Mouse (Mus musculus) CH12.LX (cell line): ENCODE data around the gene Gpr137. TPM values are rescaled to one million over a fixed set of nuclear protein-coding genes. Genes with fewer than 3 reads are reported as not detected.

Source experiments
- DNase-seq: peaks from one replicate; pipeline ENCODE4 v3.0.0-alpha.2; 2013; ENCODE audit errors: extremely low read depth
- H3K27ac ChIP-seq: 2 replicates; pipeline ENCODE4 v1.5.1; 2012; ENCODE audit warnings: low read depth, mild to moderate bottlenecking, control low read depth, moderate library complexity; ENCODE audit not compliant: insufficient read depth
- H3K27me3 ChIP-seq: replicated peaks from 2 replicates; pipeline ENCODE3; 2012; ENCODE audit warnings: inconsistent platforms
- H3K36me3 ChIP-seq, 2 experiments: replicated peaks in 1 of 2; 2 replicates each; pipeline versions ENCODE3 to v1.6.1; 2012; ENCODE audit warnings: inconsistent platforms in 1 of 2, low read length in 1 of 2, mild to moderate bottlenecking in 1 of 2, mixed read lengths in 1 of 2, moderate library complexity in 1 of 2; ENCODE audit not compliant: control insufficient read depth in 1 of 2, insufficient read depth in 1 of 2
- H3K4me1 ChIP-seq, 2 experiments: 2 replicates each; pipeline ENCODE4 v1.6.1; 2012; ENCODE audit warnings: inconsistent platforms in 1 of 2, moderate library complexity in 1 of 2; ENCODE audit not compliant: insufficient read depth in 2 of 2, control insufficient read depth in 1 of 2
- H3K4me2 ChIP-seq: 2 replicates; pipeline ENCODE4 v1.6.1; 2012; ENCODE audit warnings: low read depth, mild to moderate bottlenecking, control low read depth; ENCODE audit not compliant: poor library complexity, insufficient read depth, severe bottlenecking
- H3K4me3 ChIP-seq, 3 experiments: fragments of 150-350 bp in 1 of 3; sonication (generic) in 1 of 3; replicated peaks in 1 of 3; 2 replicates each; pipeline versions ENCODE3 to v1.5.1; 2011 to 2012; ENCODE audit warnings: low read depth in 2 of 3, low read length in 2 of 3, mild to moderate bottlenecking in 2 of 3, moderate library complexity in 2 of 3, control low read depth in 1 of 3, improper control_type of control experiment in 1 of 3, inconsistent platforms in 1 of 3, mixed read lengths in 1 of 3; ENCODE audit not compliant: poor library complexity in 1 of 3
- H3K79me2 ChIP-seq: replicated peaks from 2 replicates; pipeline ENCODE4 v1.6.1; 2012; ENCODE audit warnings: mild to moderate bottlenecking, moderate library complexity; ENCODE audit not compliant: control insufficient read depth, poor library complexity, insufficient read depth, severe bottlenecking; ENCODE audit errors: extremely low read depth
- H3K9ac ChIP-seq: 2 replicates; pipeline ENCODE4 v1.6.1; 2012; ENCODE audit warnings: low read depth, mild to moderate bottlenecking, control low read depth, moderate library complexity; ENCODE audit not compliant: insufficient read depth
- H3K9me3 ChIP-seq: replicated peaks from 2 replicates; pipeline ENCODE3; 2012; ENCODE audit warnings: low read length, inconsistent platforms, mixed read lengths
- CHD1 ChIP-seq: IDR thresholded peaks from 2 replicates; pipeline ENCODE4 v1.6.1; 2012; ENCODE audit warnings: low read depth, low read length, improper control_type of control experiment, inconsistent platforms
- CHD2 ChIP-seq: IDR thresholded peaks from 2 replicates; pipeline ENCODE4 v1.6.1; 2011; ENCODE audit warnings: low read length, improper control_type of control experiment
- CTCF ChIP-seq, 2 experiments: IDR thresholded peaks in 1 of 2; conservative IDR thresholded peaks in 1 of 2; 2 replicates each; pipeline ENCODE4 v1.5.1; 2011 to 2012; ENCODE audit warnings: low read depth in 2 of 2, low read length in 2 of 2, improper control_type of control experiment in 1 of 2, inconsistent platforms in 1 of 2, mild to moderate bottlenecking in 1 of 2, moderate library complexity in 1 of 2
- HCFC1 ChIP-seq: IDR thresholded peaks from 2 replicates; pipeline ENCODE4 v1.6.1; 2012; ENCODE audit warnings: low read depth, mild to moderate bottlenecking, inconsistent platforms, low read length, improper control_type of control experiment
- JUND ChIP-seq: conservative IDR thresholded peaks from 2 replicates; pipeline ENCODE4 v1.6.1; 2011; ENCODE audit warnings: low read depth, low read length, improper control_type of control experiment
- MAZ ChIP-seq: IDR thresholded peaks from 2 replicates; pipeline ENCODE4 v1.6.1; 2012; ENCODE audit warnings: low read depth, mild to moderate bottlenecking, inconsistent platforms, low read length, improper control_type of control experiment, moderate library complexity
- MEF2A ChIP-seq: IDR thresholded peaks from 2 replicates; pipeline ENCODE4 v1.6.1; 2014; ENCODE audit warnings: low read depth, mild to moderate bottlenecking, inconsistent platforms, low read length, improper control_type of control experiment, borderline replicate concordance
- MXI1 ChIP-seq: IDR thresholded peaks from 2 replicates; pipeline ENCODE4 v1.6.1; 2011; ENCODE audit warnings: mild to moderate bottlenecking, low read depth, low read length, improper control_type of control experiment
- MYC ChIP-seq: IDR thresholded peaks from 2 replicates; pipeline ENCODE4 v1.6.1; 2011; ENCODE audit warnings: low read depth, mild to moderate bottlenecking, improper control_type of control experiment, low read length
- NELFE ChIP-seq: IDR thresholded peaks from 2 replicates; pipeline ENCODE4 v1.6.1; 2011; ENCODE audit warnings: low read depth, low read length, improper control_type of control experiment
- NRF1 ChIP-seq: IDR thresholded peaks from 2 replicates; pipeline ENCODE4 v1.6.1; 2014; ENCODE audit warnings: low read depth, mild to moderate bottlenecking, inconsistent platforms, low read length, improper control_type of control experiment, moderate library complexity
- POLR2A ChIP-seq: IDR thresholded peaks from 2 replicates; pipeline ENCODE4 v1.6.1; 2011; ENCODE audit warnings: low read depth, mild to moderate bottlenecking, improper control_type of control experiment, low read length
- POLR2AphosphoS2 ChIP-seq: IDR thresholded peaks from 2 replicates; pipeline ENCODE4 v1.6.1; 2011; ENCODE audit warnings: low read depth, low read length, improper control_type of control experiment
- RAD21 ChIP-seq: IDR thresholded peaks from 2 replicates; pipeline ENCODE4 v1.6.1; 2011; ENCODE audit warnings: low read depth, mild to moderate bottlenecking, low read length, improper control_type of control experiment, moderate library complexity
- SIN3A ChIP-seq: IDR thresholded peaks from 2 replicates; pipeline ENCODE4 v1.6.1; 2012; ENCODE audit warnings: low read length, improper control_type of control experiment, inconsistent platforms
- TBP ChIP-seq: conservative IDR thresholded peaks from 2 replicates; pipeline ENCODE4 v1.6.1; 2011; ENCODE audit warnings: low read depth, low read length, improper control_type of control experiment
- TCF12 ChIP-seq: IDR thresholded peaks from 2 replicates; pipeline ENCODE4 v1.6.1; 2014; ENCODE audit warnings: low read depth, mild to moderate bottlenecking, inconsistent platforms, low read length, improper control_type of control experiment
- UBTF ChIP-seq: IDR thresholded peaks from 2 replicates; pipeline ENCODE4 v1.6.1; 2012; ENCODE audit warnings: low read depth, mild to moderate bottlenecking, inconsistent platforms, low read length, improper control_type of control experiment, moderate library complexity
- USF1 ChIP-seq: IDR thresholded peaks from 2 replicates; pipeline ENCODE4 v1.6.1; 2014; ENCODE audit warnings: low read depth, mild to moderate bottlenecking, inconsistent platforms, low read length, improper control_type of control experiment
- ZC3H11A ChIP-seq: IDR thresholded peaks from 2 replicates; pipeline ENCODE4 v1.6.1; 2012; ENCODE audit warnings: low read depth, mild to moderate bottlenecking, inconsistent platforms, low read length, improper control_type of control experiment
- ZNF384 ChIP-seq: IDR thresholded peaks from 2 replicates; pipeline ENCODE4 v1.6.1; 2012; ENCODE audit warnings: low read depth, low read length, improper control_type of control experiment, inconsistent platforms
- dilution Hi-C: fragments of 300-500 bp; cut with MboI; formaldehyde crosslinking; loops from 2 replicates; pipeline ENCODE4 v1.14.3; 2020; ENCODE audit warnings: low sequenced_read_pairs; ENCODE audit not compliant: extremely low pct_unique_long_range_greater_than_20kb, extremely low pct_ligation_motif_present
- in situ Hi-C: fragments of 300-500 bp; cut with MboI; formaldehyde crosslinking; loops from 3 replicates; pipeline ENCODE4 v1.14.3; 2019; ENCODE audit warnings: low sequenced_read_pairs, low pct_ligation_motif_present, low pct_unique_long_range_greater_than_20kb, mixed read lengths
- polyA plus RNA-seq: library from polyadenylated mRNA; unstranded; fragments of >175 nt; gene quantifications from 2 replicates; pipeline ENCODE4 v1.2.1, GENCODE M21; 2012; ENCODE audit warnings: low read depth; ENCODE audit not compliant: insufficient read length
- total RNA-seq, 2 experiments: library from RNA; depleted of rRNA; stranded (reverse); fragments of 300-350 nt in 1 of 2; fragments of >200 nt in 1 of 2; gene quantifications; 2 replicates each; pipeline ENCODE4 v1.2.3; 2012 to 2014

Gene Gpr137
- total and polyA plus RNA-seq, 3 experiments, result 8.8 to 18.1 (median 14.4) TPM

GRCm38 (mm10) chr19:6914540-6914939 is 27.7 kb downstream of the Gpr137 start:
- peaks cover 31 to 74% of the 10 kb centered on the region in 2 experiments for H3K36me3 ChIP-seq
- TF ChIP-seq MAZ (no peak), TCF12 (no peak), TBP (no peak), USF1 (no peak), ZNF384 (no peak), CHD1 (no peak), NRF1 (no peak), JUND (no peak)
- TF ChIP-seq, all 38 proteins: peak for 0
- dilution Hi-C loops (no loop called here), in situ Hi-C loops (no loop called here)
- Histone ChIP-seq H3K4me2 (no peak overlapping the region), H3K9me3 (no peaks in the 10 kb centered on the region), H3K27me3 (no peaks in the 10 kb centered on the region), H3K4me3 (no peak overlapping the region), H3K4me1 (peaks cover 6 to 17% of the 10 kb centered on the region in 2 experiments; a peak in 2 of 4 replicates), H3K79me2 (peaks cover 7% of the 10 kb centered on the region), H3K9ac (no peak overlapping the region), H3K27ac (no peak overlapping the region)
- no peak for DNase-seq

GRCm38 (mm10) chr19:6913991-6914390 is 28.3 kb downstream of the Gpr137 start:
- H3K36me3 ChIP-seq, result peaks cover 31 to 69% of the 10 kb centered on the region in 2 experiments
- H3K79me2 ChIP-seq, result peaks cover 9% of the 10 kb centered on the region
- peaks cover 6 to 12% of the 10 kb centered on the region in 2 experiments; a peak in 2 of 4 replicates for H3K4me1 ChIP-seq
- H3K27me3 ChIP-seq, result no peaks in the 10 kb centered on the region
- dilution Hi-C loops (no loop called here), in situ Hi-C loops (no loop called here)
- no peak overlapping the region for H3K9ac ChIP-seq
- no peak for DNase-seq
- H3K9me3 ChIP-seq, result no peaks in the 10 kb centered on the region
- no peak overlapping the region for H3K27ac ChIP-seq
- TF ChIP-seq HCFC1, result no peak
- TF ChIP-seq ZC3H11A, result no peak
- no peak for TF ChIP-seq POLR2AphosphoS2
- TF ChIP-seq JUND, result no peak
- TF ChIP-seq MEF2A, result no peak
- TF ChIP-seq UBTF, result no peak
- no peak for TF ChIP-seq TCF12
- no peak for TF ChIP-seq NELFE
- no peak for TF ChIP-seq SIN3A
- no peak for TF ChIP-seq MAZ
- no peak for TF ChIP-seq MXI1
- TF ChIP-seq MYC, result no peak
- TF ChIP-seq CTCF (conservative IDR thresholded peaks at IDR 0.05 in 1 of 2, IDR thresholded peaks at IDR 0.05 in 1 of 2; ENCODE audit: low read depth in 2 of 2, low read length in 2 of 2), result no peak
- no peak for TF ChIP-seq POLR2A
- TF ChIP-seq CHD1, result no peak
- TF ChIP-seq RAD21, result no peak
- TF ChIP-seq CHD2, result no peak
- TF ChIP-seq NRF1, result no peak
- TF ChIP-seq, all 38 proteins: peak for 0
- Histone ChIP-seq H3K4me2 (no peak overlapping the region), H3K4me3 (no peak overlapping the region)
